Mouse (Mus musculus) midbrain, embryonic 10.5 days (tissue): ENCODE data around the gene Rraga. TPM values are rescaled to one million over a fixed set of nuclear protein-coding genes. Genes with fewer than 3 reads are reported as not detected.

Source experiments
- DNase-seq: peaks from one replicate; pipeline ENCODE4 v3.0.0-alpha.2; 2017; ENCODE audit warnings: low spot score
- H3K27ac ChIP-seq: fragments of 300-500 bp; sonication (generic); replicated peaks from 2 replicates; pipeline ENCODE4 v1.5.1; 2016; ENCODE audit warnings: mild to moderate bottlenecking
- H3K27me3 ChIP-seq: fragments of 300-500 bp; sonication (generic); 2 replicates; pipeline ENCODE4 v1.6.1; 2016; ENCODE audit warnings: low read depth, mild to moderate bottlenecking; ENCODE audit not compliant: poor library complexity, severe bottlenecking
- H3K36me3 ChIP-seq: fragments of 300-500 bp; sonication (generic); 2 replicates; pipeline ENCODE4 v1.6.1; 2016; ENCODE audit warnings: mild to moderate bottlenecking, moderate library complexity
- H3K4me1 ChIP-seq: fragments of 300-500 bp; sonication (generic); 2 replicates; pipeline ENCODE4 v1.6.1; 2016
- H3K4me3 ChIP-seq: fragments of 300-500 bp; sonication (generic); 2 replicates; pipeline ENCODE4 v1.5.1; 2016; ENCODE audit warnings: mild to moderate bottlenecking, moderate library complexity
- H3K9me3 ChIP-seq: fragments of 300-500 bp; sonication (generic); replicated peaks from 2 replicates; pipeline ENCODE4 v1.6.1; 2016; ENCODE audit warnings: mild to moderate bottlenecking
- WGBS: fragments of 180-500 bp; shearing (Covaris S2); methylation state at CpG from one replicate; pipeline ENCODE4 v1.1.7; 2016; 5-methylcytosine and 5-hydroxymethylcytosine counted together
- polyA plus RNA-seq: library from polyadenylated mRNA; unstranded; fragments of >200 nt; fragmentation: Nextera tagmentation; extraction: Ambion mirVana; gene quantifications from 2 replicates; pipeline ENCODE4 v1.2.1, GENCODE M21; 2016

Rraga gene
- 62.5 and 81.1 TPM in 2 replicates for polyA plus RNA-seq

DNA sequence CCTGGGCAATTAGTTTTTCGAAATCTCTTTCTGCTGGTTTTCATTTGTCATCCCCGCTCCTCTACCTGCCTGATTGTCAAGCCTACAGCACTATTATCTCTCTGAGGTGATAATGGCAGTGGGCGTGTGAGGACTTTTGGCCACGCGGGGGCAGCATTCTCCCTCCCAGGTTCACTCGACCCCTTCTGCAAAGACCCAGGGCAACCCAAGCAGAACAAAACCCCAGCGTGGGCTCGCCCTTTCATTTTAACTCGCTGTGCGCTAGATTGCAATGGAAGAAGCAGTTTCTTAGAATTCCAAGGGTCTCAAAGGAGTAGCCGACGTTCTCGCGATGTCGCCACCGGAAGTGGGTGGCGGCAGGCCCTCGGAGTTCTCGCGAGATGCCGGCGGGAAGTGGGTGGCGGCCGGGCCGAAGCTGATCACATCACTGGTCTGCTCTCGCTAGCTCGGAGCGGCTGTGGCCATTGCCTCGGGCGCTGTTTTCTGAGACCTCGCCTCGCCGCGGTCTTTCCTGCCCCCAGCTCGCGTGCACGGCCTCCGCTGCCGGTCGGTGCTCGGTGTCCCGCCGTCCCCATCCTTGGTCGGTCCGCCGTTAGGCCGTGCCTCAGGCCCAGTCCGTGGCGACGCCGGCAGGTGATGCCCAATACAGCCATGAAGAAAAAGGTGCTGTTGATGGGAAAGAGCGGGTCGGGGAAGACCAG lies at the start of gene Rraga:
TSS of gene Rraga (plus strand) at position 386 of the 701 bp plus-strand sequence.
- H3K9me3 ChIP-seq, result no peaks in the 10 kb centered on the region
- peaks cover 29% of the 10 kb centered on the region for H3K4me1 ChIP-seq
- peaks cover 17% of the 10 kb centered on the region for H3K36me3 ChIP-seq
- H3K27ac ChIP-seq, result peak within 1 kb of the TSS; percentile 92
- under 1% methylated on average over 53 of the region's 53 CpGs for WGBS
- H3K4me3 ChIP-seq, result peak within 1 kb of the TSS; percentile 92
- DNase-seq, result peak; percentile 96
- no peaks in the 10 kb centered on the region for H3K27me3 ChIP-seq

DNA sequence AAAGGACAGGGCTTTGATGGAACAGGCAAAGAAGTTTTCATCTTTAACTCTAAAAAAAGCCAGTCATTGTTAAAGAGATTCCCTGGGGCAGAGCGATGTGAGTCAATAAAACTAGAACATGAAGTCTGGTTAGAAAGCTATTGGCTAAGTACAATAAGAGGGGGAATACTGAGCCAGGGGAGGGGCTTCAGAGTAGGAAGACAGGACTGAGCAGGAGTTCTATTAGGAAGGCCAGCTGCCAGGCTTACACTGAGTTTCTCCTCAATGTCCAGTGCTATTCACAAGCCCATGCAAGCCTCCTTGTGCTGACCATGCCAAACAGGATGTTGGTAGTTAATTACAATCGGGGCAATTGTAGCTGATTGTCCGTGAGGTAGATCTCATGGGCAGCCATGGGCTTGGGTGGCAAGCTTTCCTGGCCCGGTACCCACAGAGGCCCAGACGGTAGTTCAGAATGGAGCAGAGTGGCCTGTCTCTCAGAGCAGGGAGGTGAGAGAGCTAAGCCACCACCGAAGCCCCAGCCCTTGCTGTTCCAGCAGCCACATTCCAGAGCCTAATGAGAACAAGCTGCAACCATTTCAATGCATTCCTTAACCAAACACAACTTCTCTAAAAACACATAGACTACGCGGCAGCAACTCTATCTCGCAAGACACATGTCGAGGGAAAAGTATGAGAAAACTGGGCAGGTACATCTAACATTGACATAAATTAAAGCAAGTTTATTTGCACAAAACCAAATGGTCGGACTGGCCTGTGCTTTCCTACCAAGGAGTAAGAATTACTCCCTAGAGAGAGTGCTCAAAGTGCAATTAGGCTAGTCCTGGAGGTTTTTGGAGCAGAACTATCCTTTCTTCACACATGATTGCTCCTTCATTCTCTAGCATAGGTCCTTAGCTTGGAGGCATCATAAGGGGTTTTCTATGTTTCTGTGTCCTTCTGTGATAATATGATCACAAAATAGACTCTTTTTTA lies 48.0 kb upstream of the Rraga start:
- Histone ChIP-seq H3K36me3 (no peaks in the 10 kb centered on the region), H3K27ac (peak overlapping the region; percentile 46; the same call in 1 of the 2 replicates), H3K4me1 (peaks cover 3% of the 10 kb centered on the region; the same call in 1 of the 2 replicates), H3K4me3 (no peak overlapping the region), H3K27me3 (no peaks in the 10 kb centered on the region), H3K9me3 (no peaks in the 10 kb centered on the region)
- 78% methylated on average over 11 of the region's 11 CpGs for WGBS
- DNase-seq, result no peak

DNA sequence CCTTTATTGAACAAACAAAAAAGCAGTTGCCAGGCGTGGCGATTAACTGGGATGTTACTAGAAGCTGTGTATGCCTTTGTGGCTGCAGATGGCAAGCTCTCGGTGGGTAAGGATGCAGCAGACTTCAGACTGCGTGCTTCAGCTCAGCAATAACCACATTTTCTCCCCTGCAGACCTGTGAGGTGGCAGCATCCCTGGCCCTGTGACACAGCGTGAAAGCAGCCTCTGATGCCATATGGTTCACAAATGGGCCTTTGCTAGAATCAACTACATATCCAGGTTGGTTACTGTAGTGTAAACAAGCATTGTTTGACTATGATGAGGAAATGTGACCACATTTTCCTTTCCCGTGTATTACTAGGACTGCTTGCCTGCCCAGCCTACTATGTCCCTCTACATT lies 46.3 kb upstream of the Rraga start:
- Histone ChIP-seq H3K27me3 (no peaks in the 10 kb centered on the region), H3K4me1 (peaks cover 3% of the 10 kb centered on the region; the same call in 1 of the 2 replicates), H3K4me3 (no peak overlapping the region), H3K27ac (no peak overlapping the region), H3K9me3 (no peaks in the 10 kb centered on the region), H3K36me3 (no peaks in the 10 kb centered on the region)
- 82% methylated on average over 6 of the region's 6 CpGs for whole genome bisulfite sequencing
- DNase-seq, result no peak

GRCm38 (mm10) chr4:86533406-86534090 lies 41.9 kb upstream of the Rraga start:
- no peaks in the 10 kb centered on the region for H3K4me1 ChIP-seq
- H3K36me3 ChIP-seq, result no peaks in the 10 kb centered on the region
- H3K27me3 ChIP-seq, result no peaks in the 10 kb centered on the region
- no peak overlapping the region for H3K4me3 ChIP-seq
- WGBS, result 85% methylated on average over 8 of the region's 8 CpGs
- no peak for DNase-seq
- no peak overlapping the region for H3K27ac ChIP-seq
- H3K9me3 ChIP-seq, result no peaks in the 10 kb centered on the region

DNA sequence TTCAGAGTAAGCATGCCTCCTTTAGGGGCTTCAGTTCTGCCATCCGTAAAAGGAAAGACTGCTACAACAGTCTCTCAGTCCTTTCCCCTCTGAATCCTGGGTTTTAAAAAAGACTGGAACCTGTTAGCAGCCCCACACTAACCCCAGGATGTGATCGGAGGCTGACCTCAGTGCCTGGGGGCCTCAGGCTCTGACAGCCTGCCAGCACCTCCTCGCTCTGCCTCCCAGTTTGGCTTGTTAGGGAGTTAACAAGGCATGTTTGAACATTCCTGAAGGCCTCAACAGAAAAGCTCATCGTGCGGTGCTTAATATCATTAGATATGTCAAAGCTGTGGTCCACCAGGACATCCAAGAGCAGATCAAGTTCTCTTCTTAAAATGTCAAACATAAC lies 41.4 kb upstream of the Rraga start:
- DNase-seq, result no peak
- Histone ChIP-seq H3K4me3 (no peak overlapping the region), H3K4me1 (no peaks in the 10 kb centered on the region), H3K36me3 (no peaks in the 10 kb centered on the region), H3K9me3 (no peaks in the 10 kb centered on the region), H3K27me3 (no peaks in the 10 kb centered on the region), H3K27ac (no peak overlapping the region)
- WGBS, result 78% methylated on average over 5 of the region's 5 CpGs

- H3K9me3 ChIP-seq, result no peaks in the 10 kb centered on the region
- 46% methylated on average over 4 of the region's 4 CpGs for WGBS
- no peaks in the 10 kb centered on the region for H3K36me3 ChIP-seq
- no peak overlapping the region for H3K27ac ChIP-seq
- no peak for DNase-seq
- H3K27me3 ChIP-seq, result no peaks in the 10 kb centered on the region
- H3K4me3 ChIP-seq, result no peak overlapping the region
- H3K4me1 ChIP-seq, result no peaks in the 10 kb centered on the region
Observed at GRCm38 (mm10) chr4:86537972-86538371, 37.5 kb upstream of the Rraga start.

DNA sequence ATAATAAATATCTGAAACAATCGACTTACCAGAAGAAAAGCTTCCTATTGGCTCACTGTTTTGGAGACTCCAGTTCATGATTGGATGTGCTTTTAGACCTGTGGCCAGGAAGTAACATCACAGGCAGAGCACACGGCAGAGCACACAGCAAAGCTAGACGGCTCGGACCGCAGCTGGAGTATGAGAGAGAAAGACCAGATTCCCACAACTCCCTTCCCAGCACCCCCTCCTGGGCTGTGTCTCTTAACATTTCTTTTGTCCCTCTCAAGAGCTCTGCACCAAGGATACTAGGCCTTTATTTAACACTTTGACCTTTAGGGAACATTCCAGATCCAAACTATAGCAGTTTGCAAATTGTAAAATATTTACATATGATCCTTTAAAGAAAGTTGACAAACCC lies 36.5 kb upstream of the Rraga start:
- Histone ChIP-seq H3K9me3 (no peaks in the 10 kb centered on the region), H3K36me3 (no peaks in the 10 kb centered on the region), H3K27me3 (no peaks in the 10 kb centered on the region), H3K27ac (no peak overlapping the region), H3K4me1 (no peaks in the 10 kb centered on the region), H3K4me3 (no peak overlapping the region)
- 95% methylated on average over 5 of the region's 5 CpGs for WGBS
- DNase-seq, result no peak

- Histone ChIP-seq H3K9me3 (no peaks in the 10 kb centered on the region), H3K4me3 (no peak overlapping the region), H3K36me3 (no peaks in the 10 kb centered on the region), H3K27me3 (no peaks in the 10 kb centered on the region), H3K27ac (no peak overlapping the region), H3K4me1 (no peaks in the 10 kb centered on the region)
- no peak for DNase-seq
- 90% methylated on average over 1 of the region's 1 CpGs for WGBS
Observed at GRCm38 (mm10) chr4:86541573-86541972, 33.9 kb upstream of the Rraga start.

- Histone ChIP-seq H3K9me3 (no peaks in the 10 kb centered on the region), H3K4me1 (no peaks in the 10 kb centered on the region), H3K36me3 (no peaks in the 10 kb centered on the region), H3K4me3 (no peak overlapping the region), H3K27ac (no peak overlapping the region), H3K27me3 (no peaks in the 10 kb centered on the region)
- DNase-seq, result no peak
- WGBS, result 84% methylated on average over 3 of the region's 3 CpGs
Observed at GRCm38 (mm10) chr4:86543999-86544398, 31.5 kb upstream of the Rraga start.

DNA sequence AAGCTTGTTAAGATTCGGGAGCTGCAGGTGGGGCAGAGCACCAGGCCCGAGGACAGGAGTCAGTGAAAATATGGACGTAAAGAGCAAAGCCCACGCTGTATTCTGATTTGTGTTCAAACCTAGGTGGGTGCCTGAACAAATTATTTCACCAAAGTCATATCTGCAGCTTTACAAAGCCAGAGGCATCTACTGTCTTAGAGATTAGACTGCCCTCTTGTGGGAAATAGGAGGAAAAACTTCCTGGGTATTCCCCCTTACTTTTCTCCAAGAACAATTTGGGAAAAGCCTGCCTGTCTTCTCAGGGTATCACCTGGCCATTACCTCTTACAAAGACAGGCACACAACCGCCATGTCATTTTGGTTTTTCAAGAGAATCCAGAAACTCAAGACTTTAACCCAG lies 29.9 kb upstream of the Rraga start:
- no peaks in the 10 kb centered on the region for H3K36me3 ChIP-seq
- no peaks in the 10 kb centered on the region for H3K9me3 ChIP-seq
- 58% methylated on average over 5 of the region's 5 CpGs for WGBS
- no peak overlapping the region for H3K27ac ChIP-seq
- DNase-seq, result no peak
- H3K27me3 ChIP-seq, result no peaks in the 10 kb centered on the region
- H3K4me3 ChIP-seq, result no peak overlapping the region
- no peaks in the 10 kb centered on the region for H3K4me1 ChIP-seq

- no peak for DNase-seq
- no peaks in the 10 kb centered on the region for H3K4me1 ChIP-seq
- H3K4me3 ChIP-seq, result no peak overlapping the region
- no peak overlapping the region for H3K27ac ChIP-seq
- no peaks in the 10 kb centered on the region for H3K27me3 ChIP-seq
- no peaks in the 10 kb centered on the region for H3K36me3 ChIP-seq
- H3K9me3 ChIP-seq, result no peaks in the 10 kb centered on the region
- 89% methylated on average over 9 of the region's 9 CpGs for WGBS
Observed at GRCm38 (mm10) chr4:86548332-86548731, 27.1 kb upstream of the Rraga start.

GRCm38 (mm10) chr4:86555035-86555707 lies 20.3 kb upstream of the Rraga start:
- H3K36me3 ChIP-seq, result no peaks in the 10 kb centered on the region
- no peaks in the 10 kb centered on the region for H3K27me3 ChIP-seq
- H3K4me1 ChIP-seq, result no peaks in the 10 kb centered on the region
- H3K27ac ChIP-seq, result no peak overlapping the region
- no peak for DNase-seq
- H3K9me3 ChIP-seq, result no peaks in the 10 kb centered on the region
- H3K4me3 ChIP-seq, result no peak overlapping the region
- 30% methylated on average over 6 of the region's 6 CpGs for WGBS
